Mouse (Mus musculus): Measurements from ENCODE around the gene Trip11. TPM values are rescaled to one million over a fixed set of nuclear protein-coding genes. Genes with fewer than 3 reads are reported as not detected.

Trip11 gene
- polyA plus RNA-seq, 2 experiments, result 2.2 to 6.1 TPM

GRCm38 (mm10) chr12:101801744-101802143 is 111.3 kb downstream of the Trip11 start:
- no peak for ATAC-seq (ENCODE audit: insufficient read depth)
- H3K4me2 ChIP-seq (ENCODE audit: low read depth), result no peak overlapping the region
- no peaks in the 10 kb centered on the region for H3K9me3 ChIP-seq (ENCODE audit: control insufficient read depth, low read length)
- H3K9ac ChIP-seq (replicated peaks), result no peak overlapping the region
- TF ChIP-seq EP300 (IDR thresholded peaks at IDR 0.05; ENCODE audit: low read depth) (no peak), CTCF (IDR thresholded peaks at IDR 0.05; ENCODE audit: low read depth) (no peak)
- no peaks in the 10 kb centered on the region for H3K4me1 ChIP-seq (replicated peaks; ENCODE audit: control insufficient read depth in 2 of 2, insufficient read depth in 2 of 2, low read length in 1 of 2)
- H3K4me3 ChIP-seq (ENCODE audit: insufficient read depth in 1 of 2, low read depth in 2 of 2, low read length in 2 of 2), result no peak overlapping the region
- H3K27ac ChIP-seq, result no peak overlapping the region
- no peak for DNase-seq (ENCODE audit: low read depth in 3 of 3, low spot score in 3 of 3)
- H3K27me3 ChIP-seq (ENCODE audit: control insufficient read depth, insufficient read depth, low read length), result no peaks in the 10 kb centered on the region
- H3K36me3 ChIP-seq (replicated peaks; ENCODE audit: control insufficient read depth, insufficient read depth, low read depth), result no peaks in the 10 kb centered on the region
- 52% methylated on average over 5 of the region's 5 CpGs for WGBS (ENCODE audit: insufficient replicate concordance)

GRCm38 (mm10) chr12:101801051-101801450 is 112.0 kb downstream of the Trip11 start:
- no peaks in the 10 kb centered on the region for H3K36me3 ChIP-seq (replicated peaks; ENCODE audit: control insufficient read depth, insufficient read depth, low read depth)
- DNase-seq (ENCODE audit: low read depth in 3 of 3, low spot score in 3 of 3), result no peak

DNA sequence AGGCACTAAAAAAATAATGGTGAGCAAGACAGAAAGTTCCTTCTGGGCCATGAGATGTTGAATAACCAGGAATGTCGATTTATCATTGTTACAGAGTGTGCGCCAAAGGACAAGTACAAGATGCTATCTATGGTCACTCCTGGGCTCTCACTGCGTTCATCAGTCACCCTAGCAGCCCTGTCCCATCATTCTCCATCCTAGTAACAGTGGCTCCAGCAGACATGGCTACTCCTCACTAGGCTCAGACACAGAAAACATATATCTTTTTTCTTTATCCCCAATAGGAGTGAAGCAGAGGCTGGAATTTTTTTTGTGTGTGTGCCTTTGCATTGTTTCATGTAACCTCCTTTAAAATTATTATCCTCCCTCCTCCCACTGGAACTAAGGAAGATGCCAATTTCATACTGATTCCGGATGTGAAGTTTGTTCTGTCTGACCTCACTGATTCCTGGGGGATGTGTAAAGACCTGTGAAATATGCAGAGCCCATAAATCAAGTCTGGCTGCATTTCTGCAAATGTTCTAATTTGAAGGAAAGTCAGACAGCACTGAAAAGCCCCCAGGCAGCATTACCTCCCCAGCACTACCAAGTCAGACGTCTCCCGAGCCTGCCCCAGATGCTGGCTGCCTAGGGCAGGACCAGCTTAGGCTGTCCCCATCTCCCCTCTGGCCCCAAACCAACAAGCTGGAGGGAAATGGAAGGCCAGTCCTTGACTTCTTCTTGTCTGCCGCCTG is 114.7 kb downstream of the Trip11 start:
- H3K9me3 ChIP-seq (ENCODE audit: control insufficient read depth, low read length), result no peaks in the 10 kb centered on the region
- H3K36me3 ChIP-seq (replicated peaks; ENCODE audit: control insufficient read depth, insufficient read depth, low read depth), result no peaks in the 10 kb centered on the region
- H3K4me1 ChIP-seq (replicated peaks; ENCODE audit: control insufficient read depth in 2 of 2, insufficient read depth in 2 of 2, low read length in 1 of 2), result 0 out of 4 replicates have a peak, but pooled peaks cover 0 to 3% of the 10 kb centered on the region in 2 experiments
- no peak for ATAC-seq (ENCODE audit: insufficient read depth)
- no peak overlapping the region for H3K9ac ChIP-seq (replicated peaks)
- 55% methylated on average over 7 of the region's 7 CpGs for WGBS (ENCODE audit: insufficient replicate concordance)
- no peak overlapping the region for H3K4me3 ChIP-seq (ENCODE audit: insufficient read depth in 1 of 2, low read depth in 2 of 2, low read length in 2 of 2)
- H3K4me2 ChIP-seq (ENCODE audit: low read depth), result no peak overlapping the region
- no peak for DNase-seq (ENCODE audit: low read depth in 3 of 3, low spot score in 3 of 3)
- no peaks in the 10 kb centered on the region for H3K27me3 ChIP-seq (ENCODE audit: control insufficient read depth, insufficient read depth, low read length)
- H3K27ac ChIP-seq, result no peak overlapping the region
- no peak for TF ChIP-seq CTCF (IDR thresholded peaks at IDR 0.05; ENCODE audit: low read depth)
- no peak for TF ChIP-seq EP300 (IDR thresholded peaks at IDR 0.05; ENCODE audit: low read depth)

More at GRCm38 (mm10) chr12:101801051-101801450, 112.0 kb downstream of the Trip11 start:
- no peak overlapping the region for H3K9ac ChIP-seq (replicated peaks)
- H3K4me1 ChIP-seq (replicated peaks; ENCODE audit: control insufficient read depth in 2 of 2, insufficient read depth in 2 of 2, low read length in 1 of 2), result no peaks in the 10 kb centered on the region
- WGBS (ENCODE audit: insufficient replicate concordance), result 41% methylated on average over 3 of the region's 3 CpGs
- H3K4me3 ChIP-seq (ENCODE audit: insufficient read depth in 1 of 2, low read depth in 2 of 2, low read length in 2 of 2), result no peak overlapping the region
- no peak overlapping the region for H3K27ac ChIP-seq
- H3K4me2 ChIP-seq (ENCODE audit: low read depth), result no peak overlapping the region
- TF ChIP-seq EP300 (IDR thresholded peaks at IDR 0.05; ENCODE audit: low read depth) (no peak), CTCF (IDR thresholded peaks at IDR 0.05; ENCODE audit: low read depth) (no peak)
- no peak for ATAC-seq (ENCODE audit: insufficient read depth)
- no peaks in the 10 kb centered on the region for H3K9me3 ChIP-seq (ENCODE audit: control insufficient read depth, low read length)
- no peaks in the 10 kb centered on the region for H3K27me3 ChIP-seq (ENCODE audit: control insufficient read depth, insufficient read depth, low read length)

GRCm38 (mm10) chr12:101794458-101794857 is 118.6 kb downstream of the Trip11 start:
- Histone ChIP-seq H3K9me3 (ENCODE audit: control insufficient read depth, low read length) (no peaks in the 10 kb centered on the region), H3K4me3 (ENCODE audit: insufficient read depth in 1 of 2, low read depth in 2 of 2, low read length in 2 of 2) (no peak overlapping the region), H3K4me1 (replicated peaks; ENCODE audit: control insufficient read depth in 2 of 2, insufficient read depth in 2 of 2, low read length in 1 of 2) (0 out of 4 replicates have a peak, but pooled peaks cover 0 to 3% of the 10 kb centered on the region in 2 experiments), H3K4me2 (ENCODE audit: low read depth) (no peak overlapping the region), H3K27me3 (ENCODE audit: control insufficient read depth, insufficient read depth, low read length) (no peaks in the 10 kb centered on the region), H3K27ac (no peak overlapping the region), H3K9ac (replicated peaks) (no peak overlapping the region), H3K36me3 (replicated peaks; ENCODE audit: control insufficient read depth, insufficient read depth, low read depth) (no peaks in the 10 kb centered on the region)
- WGBS (ENCODE audit: insufficient replicate concordance), result 54% methylated on average over 3 of the region's 3 CpGs
- TF ChIP-seq CTCF (IDR thresholded peaks at IDR 0.05; ENCODE audit: low read depth), result no peak
- no peak for TF ChIP-seq EP300 (IDR thresholded peaks at IDR 0.05; ENCODE audit: low read depth)
- no peak for DNase-seq (ENCODE audit: low read depth in 3 of 3, low spot score in 3 of 3)
- no peak for ATAC-seq (ENCODE audit: insufficient read depth)

DNA sequence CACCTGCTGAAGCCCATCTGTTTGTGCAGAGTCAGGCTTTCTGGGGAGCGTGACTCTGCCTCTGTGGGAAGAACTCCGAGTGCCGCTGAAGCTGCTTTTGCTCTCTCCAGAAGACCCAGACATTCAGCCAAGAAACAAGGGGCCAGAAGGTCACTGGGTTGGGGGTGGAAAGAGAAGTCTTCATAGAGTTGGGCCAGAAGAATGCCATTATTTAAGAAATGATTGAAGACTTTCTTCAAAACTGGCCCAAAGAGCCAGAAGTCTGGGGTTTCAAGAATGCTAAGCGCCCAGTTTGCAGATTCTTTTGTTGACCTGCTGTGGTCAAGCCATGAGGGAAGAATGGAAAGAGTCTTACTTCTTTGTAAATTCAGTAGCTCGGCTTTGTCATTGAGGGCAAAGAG is 119.8 kb downstream of the Trip11 start:
- H3K9ac ChIP-seq (replicated peaks), result no peak overlapping the region
- no peak overlapping the region for H3K27ac ChIP-seq
- H3K4me1 ChIP-seq (replicated peaks; ENCODE audit: control insufficient read depth in 2 of 2, insufficient read depth in 2 of 2, low read length in 1 of 2), result 0 out of 4 replicates have a peak, but pooled peaks cover 0 to 3% of the 10 kb centered on the region in 2 experiments
- no peak for ATAC-seq (ENCODE audit: insufficient read depth)
- no peak overlapping the region for H3K4me3 ChIP-seq (ENCODE audit: insufficient read depth in 1 of 2, low read depth in 2 of 2, low read length in 2 of 2)
- no peak for DNase-seq (ENCODE audit: low read depth in 3 of 3, low spot score in 3 of 3)
- 58% methylated on average over 5 of the region's 5 CpGs for WGBS (ENCODE audit: insufficient replicate concordance)
- no peaks in the 10 kb centered on the region for H3K9me3 ChIP-seq (ENCODE audit: control insufficient read depth, low read length)
- no peaks in the 10 kb centered on the region for H3K27me3 ChIP-seq (ENCODE audit: control insufficient read depth, insufficient read depth, low read length)
- no peak overlapping the region for H3K4me2 ChIP-seq (ENCODE audit: low read depth)
- TF ChIP-seq CTCF (IDR thresholded peaks at IDR 0.05; ENCODE audit: low read depth), result no peak
- TF ChIP-seq EP300 (IDR thresholded peaks at IDR 0.05; ENCODE audit: low read depth), result no peak
- no peaks in the 10 kb centered on the region for H3K36me3 ChIP-seq (replicated peaks; ENCODE audit: control insufficient read depth, insufficient read depth, low read depth)

Measured in liver, embryonic 14.5 days (tissue).